Mouse (Mus musculus) right cerebral cortex, postnatal 10 days (tissue): Measurements from ENCODE around the gene Gal3st1.
A peak's percentile ranks its signal among the peaks of the same experiment; 100 is the strongest.

Source experiments
- DNase-seq, 2 experiments: peaks; one replicate each; pipeline ENCODE4 v3.0.0; 2021; ENCODE audit warnings: low spot score in 2 of 2

Gal3st1 gene

DNA sequence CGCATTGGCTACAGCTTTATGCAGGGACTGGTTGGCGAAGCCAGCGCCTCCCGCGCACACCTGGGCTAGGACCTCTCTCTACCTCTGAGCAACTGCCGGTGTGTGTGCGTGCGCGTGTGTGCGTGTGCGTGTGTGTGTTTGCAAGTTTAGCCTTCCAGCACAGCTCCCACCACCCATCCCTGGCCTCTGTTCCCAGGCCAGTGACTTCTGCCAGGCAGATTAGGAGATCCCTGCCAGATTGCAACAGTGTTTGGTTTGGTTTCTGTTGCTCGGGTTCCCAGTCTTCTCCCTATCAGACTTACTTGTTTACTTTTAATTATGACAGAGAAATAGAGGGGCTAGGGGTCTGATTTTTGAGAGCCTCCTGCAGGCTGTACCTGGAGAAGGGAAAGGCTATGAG lies 48.5 kb downstream of the Gal3st1 start:
- DNase-seq: no peak

- DNase-seq: no peak
These were observed 50.0 kb downstream of the Gal3st1 start for GRCm38 (mm10) chr11:4033471-4033870.

DNA sequence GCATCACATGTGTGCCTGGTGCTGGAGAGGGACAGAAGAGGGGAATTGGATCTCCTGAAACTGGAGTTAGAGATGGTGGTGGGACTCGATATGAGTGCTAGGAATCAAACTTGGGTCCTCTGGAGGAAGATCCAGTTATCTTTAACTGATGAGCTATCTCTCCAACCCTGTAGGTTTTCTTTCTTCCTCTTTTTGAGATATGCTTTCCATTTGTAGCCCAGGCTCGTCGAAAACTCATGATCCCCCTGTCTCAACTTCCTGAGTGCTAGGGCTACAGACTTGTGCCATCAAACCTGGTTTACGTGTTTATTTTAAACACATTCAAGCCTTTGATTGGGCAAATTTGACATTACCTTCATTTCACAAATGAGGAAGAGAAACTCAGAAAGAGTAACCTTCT lies 50.7 kb downstream of the Gal3st1 start:
- no peak for DNase-seq

DNA sequence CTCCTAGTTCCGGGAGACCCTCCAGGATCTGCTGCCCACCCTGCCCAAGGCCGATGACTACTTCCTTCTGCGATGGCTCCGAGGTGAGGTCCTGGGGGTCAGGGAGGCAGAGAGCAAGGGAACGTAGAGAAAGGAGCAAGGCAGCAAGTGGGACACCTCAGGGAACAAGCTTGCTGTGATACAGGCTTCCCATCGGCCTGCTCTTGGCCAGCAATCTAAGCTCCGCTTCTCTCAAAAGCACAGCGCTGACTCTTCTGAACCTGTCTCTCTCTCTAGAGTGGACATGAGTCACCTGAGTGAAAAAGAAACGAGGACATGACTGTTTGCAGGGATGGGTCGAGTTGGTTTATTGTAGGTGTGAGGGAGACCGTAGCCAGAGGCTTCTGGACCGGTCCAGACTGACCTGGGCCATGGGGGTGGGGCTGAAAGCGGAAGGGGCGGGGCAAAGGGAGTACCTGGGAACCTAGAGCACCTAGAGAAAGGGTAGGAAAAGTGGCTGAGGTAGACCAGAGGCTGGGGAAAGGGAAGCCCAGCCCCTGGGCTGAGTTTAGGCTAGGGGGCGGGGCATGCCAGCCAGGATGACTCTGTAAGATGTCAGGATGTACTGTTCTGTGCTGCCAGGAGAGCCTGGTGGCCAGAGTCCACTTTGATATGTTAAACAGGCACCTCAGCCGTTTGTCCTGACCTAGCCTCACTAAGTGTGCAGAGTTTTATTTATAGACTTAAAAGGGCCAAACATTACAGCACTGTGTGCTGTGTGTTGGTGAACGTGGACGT lies 51.9 kb downstream of the Gal3st1 start:
- DNase-seq: no peak

DNA sequence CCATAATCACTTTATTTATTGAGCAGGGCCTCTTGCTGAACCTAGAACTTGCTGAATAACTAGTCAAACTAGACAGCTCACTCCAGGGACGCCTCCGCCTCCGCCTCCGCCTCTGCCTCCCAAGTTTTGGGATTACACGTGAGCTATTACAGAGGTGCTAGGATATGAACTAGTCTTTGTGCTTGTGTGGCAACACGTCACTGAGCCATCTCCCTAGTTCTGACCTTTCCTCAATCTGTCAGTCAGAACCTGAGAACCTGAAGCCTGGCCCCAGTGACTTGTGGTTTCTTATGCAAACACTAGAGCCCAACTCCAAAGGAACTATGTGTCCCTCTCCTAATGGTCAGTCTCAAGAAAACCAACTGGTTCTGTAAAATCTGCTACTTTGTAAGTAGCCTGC lies 52.5 kb downstream of the Gal3st1 start:
- DNase-seq: peak in 1 of 2 experiments; percentile 12

GRCm38 (mm10) chr11:4036365-4037084 lies 53.1 kb downstream of the Gal3st1 start:
- DNase-seq: no peak

GRCm38 (mm10) chr11:4039951-4040350 lies 56.5 kb downstream of the Gal3st1 start:
- DNase-seq: peak in 1 of 2 experiments; percentile 8

- DNase-seq: peak in 1 of 2 experiments; percentile 7
These were observed 57.7 kb downstream of the Gal3st1 start for GRCm38 (mm10) chr11:4041123-4041625.

DNA sequence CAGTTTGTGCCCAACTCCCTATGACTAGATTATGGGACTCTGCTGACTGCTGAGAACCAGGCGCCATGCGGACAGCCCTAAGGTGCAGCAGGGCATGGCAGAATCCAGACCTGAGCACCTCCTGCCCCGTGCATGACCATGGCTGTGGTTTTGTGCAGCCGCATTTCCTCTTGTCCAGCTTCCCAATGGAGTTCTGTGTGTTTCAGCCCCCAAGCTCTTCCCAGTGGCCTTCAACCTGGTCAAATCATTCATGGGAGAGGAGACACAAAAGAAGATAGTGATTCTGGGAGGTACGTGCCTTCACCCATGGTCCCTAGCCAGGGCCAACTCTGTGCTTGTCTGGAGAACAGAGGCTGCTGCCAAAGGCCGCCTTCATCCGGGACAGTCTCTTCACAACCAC lies 59.6 kb downstream of the Gal3st1 start:
- peak in 1 of 2 experiments; percentile 12 for DNase-seq

DNA sequence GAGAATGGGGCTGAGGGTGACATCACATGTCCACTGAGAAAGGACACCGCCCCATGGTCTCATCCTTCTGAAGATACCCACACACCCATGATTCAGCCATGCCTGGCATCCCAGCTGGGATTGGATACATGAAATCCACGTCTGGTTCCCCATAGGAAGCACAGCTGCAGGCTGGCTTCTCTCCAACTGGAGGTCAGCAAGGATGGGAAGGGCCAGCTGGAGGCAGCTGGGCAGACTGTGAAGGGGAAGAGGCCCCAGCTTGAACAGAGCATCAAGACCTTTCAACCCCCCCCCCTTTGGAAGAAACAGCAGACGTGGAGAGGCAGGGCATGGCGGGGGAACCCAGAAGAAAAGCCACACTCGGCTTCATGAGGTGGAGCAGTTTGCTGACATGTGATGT lies 63.1 kb downstream of the Gal3st1 start:
- no peak for DNase-seq

DNA sequence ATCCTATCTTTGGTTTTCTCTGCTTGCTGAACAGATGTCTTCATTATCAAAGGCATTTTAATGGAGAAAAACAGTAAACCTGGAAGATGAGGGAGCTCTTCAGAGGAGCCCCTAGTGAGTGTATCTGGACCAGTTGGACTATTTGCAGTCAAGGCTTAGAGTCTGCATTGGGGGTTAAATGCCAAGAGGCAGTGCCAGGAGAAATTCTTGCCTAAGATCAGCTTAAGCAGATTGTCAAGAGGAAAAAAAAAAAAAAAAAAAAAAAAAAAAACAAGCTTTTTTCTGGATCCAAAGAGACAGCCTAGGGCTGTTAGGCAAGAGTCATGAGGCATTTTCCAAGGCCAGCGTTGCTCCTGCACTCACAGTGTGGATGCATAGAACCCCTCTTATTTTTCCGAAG lies 64.3 kb downstream of the Gal3st1 start:
- DNase-seq: no peak

DNA sequence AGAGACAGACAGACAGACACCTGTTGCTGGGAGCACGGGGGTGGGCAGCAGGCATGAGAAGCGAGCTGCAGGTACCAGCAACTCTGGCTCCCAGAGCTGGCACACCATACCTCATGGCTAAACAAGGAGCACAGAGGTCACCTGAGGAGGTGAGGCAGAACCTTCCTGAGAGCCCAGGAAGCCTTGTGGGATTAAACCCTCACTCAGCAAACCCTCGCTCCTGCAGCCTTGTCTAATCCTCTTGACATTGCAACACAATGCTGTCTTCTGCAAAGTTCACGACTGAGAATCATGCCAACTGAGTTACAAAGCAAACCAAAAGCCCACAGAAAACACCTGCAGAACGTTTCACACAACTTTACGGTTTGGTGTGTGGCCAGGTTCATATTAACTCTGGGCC lies 65.0 kb downstream of the Gal3st1 start:
- no peak for DNase-seq
